Mouse (Mus musculus): Measurements from ENCODE around the gene Gm42715. TPM values are rescaled to one million over a fixed set of nuclear protein-coding genes. Genes with fewer than 3 reads are reported as not detected.
"Not testable (repeated sequence)": the region's sequence is repeated elsewhere in the genome, so short reads cannot be mapped to it uniquely, and the experiment has no call there.

Gene Gm42715
- polyA plus RNA-seq, 1 experiment from 2014 or later, result 11.3 TPM

DNA sequence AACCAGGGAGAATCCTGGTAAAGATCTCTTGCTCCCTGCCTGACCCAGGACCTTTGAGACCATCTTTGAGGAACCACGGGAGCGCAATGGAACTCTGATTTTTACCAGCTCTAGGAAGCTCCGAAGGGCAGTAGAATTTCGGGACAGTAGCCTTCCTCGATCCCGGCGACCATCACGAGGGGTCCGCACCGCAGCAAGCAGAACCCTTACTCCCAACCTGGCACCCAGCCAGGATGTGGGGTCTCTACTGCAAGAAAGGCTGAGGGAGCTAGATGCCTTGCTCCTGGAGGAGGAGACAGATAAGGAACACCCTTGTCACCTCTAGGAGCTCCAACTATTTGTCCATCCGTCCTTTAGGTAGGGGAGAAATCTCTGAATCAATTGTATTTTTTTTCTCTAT, 43.0 kb upstream of the Gm42715 start:
- WGBS, result 95% methylated on average over 11 of the region's 11 CpGs

DNA sequence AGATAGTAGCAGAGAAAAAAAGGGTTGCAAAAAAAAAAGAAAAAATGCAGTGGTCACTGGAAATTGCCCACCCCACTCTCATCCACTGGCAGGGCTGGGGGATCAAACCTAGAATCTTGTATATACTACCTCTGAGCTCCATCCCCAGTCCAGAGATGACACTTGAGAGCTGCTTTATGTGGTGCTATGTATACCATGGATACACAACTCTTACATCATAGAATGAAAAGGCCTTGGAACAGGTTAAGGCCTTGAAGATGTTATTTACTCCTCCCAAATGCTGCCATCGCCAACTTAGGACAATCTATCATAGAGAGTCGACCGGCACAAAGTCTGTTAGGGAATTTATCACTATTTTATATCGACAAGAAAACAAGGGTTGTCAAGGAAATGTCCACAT, 42.5 kb upstream of the Gm42715 start:
- Histone ChIP-seq H3K9ac (ENCODE audit: low read depth, low read length) (peak overlapping the region; percentile 65), H3K36me3 (ENCODE audit: control insufficient read depth, insufficient read depth, low read length) (peaks cover 24% of the 10 kb centered on the region), H3K4me2 (ENCODE audit: low read depth, low read length) (peak overlapping the region; percentile 78), H3K27ac (ENCODE audit: low read length) (peak overlapping the region; percentile 89), H3K27me3 (replicated peaks; ENCODE audit: control insufficient read depth, insufficient read depth, low read length) (no peaks in the 10 kb centered on the region), H3K4me3 (ENCODE audit: low read length) (peak overlapping the region; percentile 99), H3K9me3 (ENCODE audit: control insufficient read depth, low read length) (no peaks in the 10 kb centered on the region), H3K4me1 (ENCODE audit: control insufficient read depth, insufficient read depth, low read length) (peaks cover 24% of the 10 kb centered on the region)
- WGBS, result 65% methylated on average over 4 of the region's 4 CpGs
- ATAC-seq, result no peak

More for the DNA sequence above, 43.0 kb upstream of the Gm42715 start:
- no peaks in the 10 kb centered on the region for H3K9me3 ChIP-seq (ENCODE audit: control insufficient read depth, low read length)
- no peak overlapping the region for H3K27ac ChIP-seq (ENCODE audit: low read length)
- H3K9ac ChIP-seq (ENCODE audit: low read depth, low read length), result no peak overlapping the region
- H3K4me2 ChIP-seq (ENCODE audit: low read depth, low read length), result no peak overlapping the region
- no peak for ATAC-seq
- H3K4me1 ChIP-seq (ENCODE audit: control insufficient read depth, insufficient read depth, low read length), result peaks cover 24% of the 10 kb centered on the region
- H3K36me3 ChIP-seq (ENCODE audit: control insufficient read depth, insufficient read depth, low read length), result peaks cover 24% of the 10 kb centered on the region
- H3K4me3 ChIP-seq (ENCODE audit: low read length), result no peak overlapping the region
- no peaks in the 10 kb centered on the region for H3K27me3 ChIP-seq (replicated peaks; ENCODE audit: control insufficient read depth, insufficient read depth, low read length)

DNA sequence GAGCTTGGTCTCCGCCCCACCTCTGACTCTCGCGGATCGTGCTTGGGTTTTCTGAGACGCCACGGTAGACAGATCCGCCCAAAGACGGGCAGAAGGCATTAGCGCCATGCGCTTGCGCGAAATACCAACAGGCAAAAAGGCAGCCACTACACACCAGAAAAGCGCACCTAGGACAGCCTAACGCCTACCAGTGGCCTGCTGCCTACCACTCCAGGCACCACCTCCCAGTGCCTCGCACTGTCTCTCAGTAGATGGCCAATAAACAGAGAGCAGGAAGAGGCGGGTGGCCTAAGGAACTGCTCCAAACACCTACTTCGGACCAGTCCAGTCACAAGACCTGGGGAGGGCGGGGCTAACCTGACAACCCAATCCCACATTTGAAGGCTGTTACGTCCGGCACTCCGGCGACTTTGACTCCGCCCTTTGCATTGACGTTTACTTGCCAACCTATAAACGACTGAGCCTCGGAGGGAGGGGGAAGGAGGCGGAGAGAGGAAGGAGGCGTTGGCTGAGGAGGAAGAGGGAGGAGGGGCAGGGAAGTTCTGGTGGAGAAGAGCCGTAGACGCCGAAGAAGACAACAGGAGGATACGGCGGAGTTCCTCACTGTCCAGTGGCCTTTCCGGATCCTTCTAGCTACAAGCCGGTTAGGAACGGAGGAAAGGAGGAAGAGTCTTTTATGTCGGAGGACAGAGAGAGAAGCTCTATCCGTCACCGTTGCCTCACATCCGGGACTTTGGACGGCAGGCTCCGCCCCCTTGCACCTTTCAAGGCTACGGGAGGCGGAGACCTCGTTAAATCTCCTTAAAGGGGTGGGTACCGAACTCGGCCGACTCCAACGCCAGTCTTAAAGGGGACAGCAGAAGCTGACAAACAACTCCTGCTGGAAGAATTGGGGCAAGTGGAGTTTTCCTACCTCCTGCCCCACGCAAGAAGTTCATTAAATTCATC, 41.4 kb upstream of the Gm42715 start:
- Histone ChIP-seq H3K27me3 (replicated peaks; ENCODE audit: control insufficient read depth, insufficient read depth, low read length) (no peaks in the 10 kb centered on the region), H3K9me3 (ENCODE audit: control insufficient read depth, low read length) (no peaks in the 10 kb centered on the region), H3K9ac (ENCODE audit: low read depth, low read length) (peak overlapping the region; percentile 95), H3K36me3 (ENCODE audit: control insufficient read depth, insufficient read depth, low read length) (peaks cover 28% of the 10 kb centered on the region), H3K27ac (ENCODE audit: low read length) (peak overlapping the region; percentile 98), H3K4me3 (ENCODE audit: low read length) (peak overlapping the region; percentile 99), H3K4me2 (ENCODE audit: low read depth, low read length) (peak overlapping the region; percentile 95), H3K4me1 (ENCODE audit: control insufficient read depth, insufficient read depth, low read length) (peaks cover 19% of the 10 kb centered on the region)
- peak; percentile 95 for ATAC-seq
- WGBS, result under 1% methylated on average over 50 of the region's 50 CpGs

DNA sequence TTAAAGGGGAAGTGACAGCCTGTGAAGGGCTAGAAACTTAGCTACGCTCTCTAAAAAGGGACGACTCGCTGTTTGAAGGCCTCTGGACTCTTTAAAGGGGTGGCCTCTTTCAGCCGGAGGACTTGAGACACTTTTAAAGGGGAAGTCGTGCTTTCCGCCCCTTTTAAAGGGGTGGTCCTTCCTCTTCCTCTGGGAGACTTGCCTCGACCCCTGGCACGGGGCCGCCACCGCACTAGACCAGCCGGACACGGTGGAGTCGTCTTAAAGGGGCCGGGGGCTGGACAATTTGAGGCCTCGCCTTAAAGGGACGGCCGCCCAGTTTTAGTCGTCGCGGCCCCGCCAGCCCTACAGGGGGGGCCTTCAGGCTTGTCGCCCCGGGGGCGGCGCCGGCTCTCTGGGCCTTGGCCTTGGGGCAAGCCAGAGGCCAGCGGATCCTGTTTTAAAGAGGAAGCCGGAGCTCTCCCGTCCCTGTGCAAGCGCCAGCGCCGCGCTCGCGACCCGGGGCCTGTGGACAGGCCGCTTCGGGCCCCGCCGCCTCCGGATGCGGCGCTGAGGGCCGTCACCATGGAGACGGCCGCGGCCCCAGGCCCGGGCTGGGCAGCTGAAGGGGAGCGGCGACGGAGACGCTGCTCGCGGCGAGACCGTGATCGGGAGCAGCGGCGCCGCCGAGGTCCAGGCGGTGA, 40.6 kb upstream of the Gm42715 start, which contains the start of gene Fbrs:
Gene Fbrs, plus strand, starts transcription at position 565 of the 683 bp plus-strand sequence.
- H3K4me1 ChIP-seq (ENCODE audit: control insufficient read depth, insufficient read depth, low read length), result peaks cover 19% of the 10 kb centered on the region
- H3K36me3 ChIP-seq (ENCODE audit: control insufficient read depth, insufficient read depth, low read length), result peaks cover 27% of the 10 kb centered on the region
- H3K4me3 ChIP-seq (ENCODE audit: low read length), result peak within 1 kb of the TSS; percentile 99
- H3K9ac ChIP-seq (ENCODE audit: low read depth, low read length), result peak within 1 kb of the TSS; percentile 95
- peak within 1 kb of the TSS; percentile 98 for H3K27ac ChIP-seq (ENCODE audit: low read length)
- peak; percentile 73 for ATAC-seq
- 0% methylated on average over 60 of the region's 62 CpGs for WGBS
- H3K9me3 ChIP-seq (ENCODE audit: control insufficient read depth, low read length), result no peaks in the 10 kb centered on the region
- H3K4me2 ChIP-seq (ENCODE audit: low read depth, low read length), result peak within 1 kb of the TSS; percentile 95
- H3K27me3 ChIP-seq (replicated peaks; ENCODE audit: control insufficient read depth, insufficient read depth, low read length), result no peaks in the 10 kb centered on the region

- Histone ChIP-seq H3K4me3 (ENCODE audit: low read length) (peak overlapping the region; percentile 99), H3K27me3 (replicated peaks; ENCODE audit: control insufficient read depth, insufficient read depth, low read length) (no peaks in the 10 kb centered on the region), H3K4me2 (ENCODE audit: low read depth, low read length) (peak overlapping the region; percentile 95), H3K9me3 (ENCODE audit: control insufficient read depth, low read length) (no peaks in the 10 kb centered on the region), H3K36me3 (ENCODE audit: control insufficient read depth, insufficient read depth, low read length) (peaks cover 25% of the 10 kb centered on the region), H3K9ac (ENCODE audit: low read depth, low read length) (peak overlapping the region; percentile 95), H3K4me1 (ENCODE audit: control insufficient read depth, insufficient read depth, low read length) (peaks cover 19% of the 10 kb centered on the region), H3K27ac (ENCODE audit: low read length) (peak overlapping the region; percentile 98)
- 4% methylated on average over 47 of the region's 48 CpGs for WGBS
- no peak for ATAC-seq
These were observed 39.8 kb upstream of the Gm42715 start for GRCm38 (mm10) chr7:127479318-127480225.

DNA sequence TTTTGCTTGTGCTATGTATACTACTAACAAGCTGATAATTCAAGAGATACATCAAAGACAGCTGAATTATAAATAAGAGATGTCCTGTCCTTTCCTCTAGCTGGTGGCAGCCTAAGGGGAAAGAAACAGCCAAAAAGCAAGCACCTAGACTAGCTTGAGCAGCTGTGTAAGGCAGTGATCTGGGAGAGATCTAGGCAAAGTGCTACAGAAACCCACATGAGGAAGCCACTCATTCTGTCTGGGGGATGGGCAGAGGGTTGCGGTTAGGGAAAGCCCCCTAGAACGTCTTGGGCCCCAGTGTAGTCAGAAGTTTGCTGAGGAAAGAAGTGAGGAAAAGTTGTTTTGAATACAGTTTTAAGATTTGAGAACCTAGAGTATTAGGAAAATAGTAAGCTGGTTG, 39.1 kb upstream of the Gm42715 start:
- Histone ChIP-seq H3K9me3 (ENCODE audit: control insufficient read depth, low read length) (no peaks in the 10 kb centered on the region), H3K9ac (ENCODE audit: low read depth, low read length) (peak overlapping the region; percentile 95), H3K4me1 (ENCODE audit: control insufficient read depth, insufficient read depth, low read length) (peaks cover 19% of the 10 kb centered on the region), H3K27me3 (replicated peaks; ENCODE audit: control insufficient read depth, insufficient read depth, low read length) (no peaks in the 10 kb centered on the region), H3K4me3 (ENCODE audit: low read length) (peak overlapping the region; percentile 99), H3K36me3 (ENCODE audit: control insufficient read depth, insufficient read depth, low read length) (peaks cover 23% of the 10 kb centered on the region), H3K27ac (ENCODE audit: low read length) (no peak overlapping the region), H3K4me2 (ENCODE audit: low read depth, low read length) (peak overlapping the region; percentile 95)
- ATAC-seq, result no peak
- 46% methylated on average over 2 of the region's 2 CpGs for WGBS

GRCm38 (mm10) chr7:127485416-127485815, 34.0 kb upstream of the Gm42715 start:
- Histone ChIP-seq H3K4me3 (ENCODE audit: low read length) (no peak overlapping the region), H3K27ac (ENCODE audit: low read length) (no peak overlapping the region), H3K9me3 (ENCODE audit: control insufficient read depth, low read length) (no peaks in the 10 kb centered on the region), H3K4me1 (ENCODE audit: control insufficient read depth, insufficient read depth, low read length) (peaks cover 6% of the 10 kb centered on the region), H3K4me2 (ENCODE audit: low read depth, low read length) (no peak overlapping the region), H3K27me3 (replicated peaks; ENCODE audit: control insufficient read depth, insufficient read depth, low read length) (no peaks in the 10 kb centered on the region), H3K9ac (ENCODE audit: low read depth, low read length) (no peak overlapping the region), H3K36me3 (ENCODE audit: control insufficient read depth, insufficient read depth, low read length) (peaks cover 48% of the 10 kb centered on the region)
- 82% methylated on average over 5 of the region's 5 CpGs for WGBS
- ATAC-seq, result no peak

GRCm38 (mm10) chr7:127488364-127488763, 31.0 kb upstream of the Gm42715 start:
- H3K9me3 ChIP-seq (ENCODE audit: control insufficient read depth, low read length); H3K4me1 ChIP-seq (ENCODE audit: control insufficient read depth, insufficient read depth, low read length); H3K27me3 ChIP-seq (replicated peaks; ENCODE audit: control insufficient read depth, insufficient read depth, low read length); H3K4me2 ChIP-seq (ENCODE audit: low read depth, low read length); H3K4me3 ChIP-seq (ENCODE audit: low read length); H3K27ac ChIP-seq (ENCODE audit: low read length); H3K9ac ChIP-seq (ENCODE audit: low read depth, low read length); ATAC-seq: not testable (repeated sequence)
- peaks cover 50% of the 10 kb centered on the region for H3K36me3 ChIP-seq (ENCODE audit: control insufficient read depth, insufficient read depth, low read length)
- 70% methylated on average over 4 of the region's 5 CpGs for WGBS
